Mouse (Mus musculus): ENCODE measurements around the gene Olfr618.
"Not testable (repeated sequence)": the region's sequence is repeated elsewhere in the genome, so short reads cannot be mapped to it uniquely, and the experiment has no call there.

The Olfr618 gene

DNA sequence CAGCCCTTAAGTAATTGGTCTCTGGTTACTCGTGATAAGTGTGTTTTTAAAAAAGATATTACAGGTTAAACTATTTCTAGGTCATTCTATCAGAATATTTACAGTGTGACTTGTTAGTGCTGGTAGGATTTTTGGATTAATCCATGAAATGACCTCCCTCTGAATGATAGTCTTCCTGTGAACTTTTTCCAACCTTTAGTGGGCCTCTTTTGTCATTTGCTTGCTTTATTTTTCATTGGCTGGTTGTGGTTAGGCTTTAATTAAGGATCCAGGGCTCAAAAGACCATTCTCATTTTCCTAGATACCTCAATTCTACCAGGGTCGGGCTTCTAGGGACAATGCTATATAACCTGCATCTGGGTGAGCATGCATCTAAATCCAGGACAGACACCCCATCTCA lies at the start of gene Olfr618:
Gene Olfr618, plus strand, starts transcription at position 301 of the 400 bp plus-strand sequence.
- DNase-seq (ENCODE audit: low spot score) = no peak

- DNase-seq (ENCODE audit: low spot score) = not testable (repeated sequence)
Measured at GRCm38 (mm10) chr7:103542617-103543016, 47.3 kb upstream of the Olfr618 start, which contains the start of gene Olfr612. Gene Olfr612 (minus strand): TSS chr7:103542717.

GRCm38 (mm10) chr7:103547774-103548173 lies 42.1 kb upstream of the Olfr618 start, which contains the start of gene Olfr613:
Gene Olfr613 (plus strand): TSS chr7:103548074.
- no peak for DNase-seq (ENCODE audit: low spot score)

- DNase-seq (ENCODE audit: low spot score) = no peak
Measured at GRCm38 (mm10) chr7:103555779-103556178, 34.1 kb upstream of the Olfr618 start, which contains the start of gene Olfr615. Gene Olfr615 (plus strand): TSS chr7:103556079.

- no peak for DNase-seq (ENCODE audit: low spot score)
Measured at GRCm38 (mm10) chr7:103569043-103569442, 20.9 kb upstream of the Olfr618 start, which contains the start of gene Olfr616. Gene Olfr616 (minus strand): TSS chr7:103569143.

DNA sequence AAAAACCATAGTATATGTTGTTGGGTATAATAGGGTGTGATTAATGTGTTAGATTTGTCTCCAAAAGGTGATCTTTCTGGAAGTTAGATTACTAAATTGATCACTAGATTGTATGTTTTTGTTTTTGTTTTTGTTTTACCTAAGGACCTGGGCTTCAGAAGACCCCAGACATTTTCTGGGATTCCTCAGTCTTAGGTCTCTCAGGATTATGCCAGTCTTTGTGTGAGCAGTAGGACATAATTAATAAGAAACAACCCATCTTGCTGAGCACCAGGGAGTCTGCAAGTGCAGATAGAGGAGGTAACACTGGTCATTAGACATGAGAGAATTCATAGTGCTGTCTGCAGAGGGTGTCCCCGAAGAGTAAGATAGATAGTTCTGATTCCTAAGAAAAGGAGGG lies 17.1 kb upstream of the Olfr618 start, which contains the start of gene Olfr617:
Gene Olfr617, plus strand, starts transcription at position 301 of the 400 bp plus-strand sequence.
- DNase-seq (ENCODE audit: low spot score) = no peak

GRCm38 (mm10) chr7:103600275-103600674 lies 10.4 kb downstream of the Olfr618 start, which contains the start of gene Olfr619:
Gene Olfr619 (plus strand): TSS chr7:103600575.
- no peak for DNase-seq (ENCODE audit: low spot score)

GRCm38 (mm10) chr7:103607425-103607824 lies 17.5 kb downstream of the Olfr618 start:
- no peak for DNase-seq (ENCODE audit: low spot score)

DNA sequence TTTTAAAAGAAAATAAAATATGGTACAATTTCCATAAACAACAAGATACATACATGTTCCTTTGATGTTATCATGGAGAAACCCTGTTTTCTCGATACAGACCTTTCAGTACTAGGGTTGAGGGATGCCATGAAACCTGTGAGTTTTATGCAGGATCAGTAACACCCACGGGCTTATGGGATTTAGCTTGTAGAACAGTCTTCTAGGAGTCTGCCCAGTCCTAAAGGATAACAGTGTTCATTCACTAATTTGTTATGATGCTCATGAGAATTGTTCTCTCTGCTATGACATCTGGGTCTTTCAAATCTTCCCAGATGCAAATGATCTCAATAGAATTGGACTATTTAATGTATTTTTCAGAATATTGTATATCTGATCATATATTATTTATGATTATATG lies 22.5 kb downstream of the Olfr618 start, which contains the start of gene Olfr620:
Gene Olfr620, minus strand, starts transcription at position 101 of the 400 bp plus-strand sequence.
- no peak for DNase-seq (ENCODE audit: low spot score)

DNA sequence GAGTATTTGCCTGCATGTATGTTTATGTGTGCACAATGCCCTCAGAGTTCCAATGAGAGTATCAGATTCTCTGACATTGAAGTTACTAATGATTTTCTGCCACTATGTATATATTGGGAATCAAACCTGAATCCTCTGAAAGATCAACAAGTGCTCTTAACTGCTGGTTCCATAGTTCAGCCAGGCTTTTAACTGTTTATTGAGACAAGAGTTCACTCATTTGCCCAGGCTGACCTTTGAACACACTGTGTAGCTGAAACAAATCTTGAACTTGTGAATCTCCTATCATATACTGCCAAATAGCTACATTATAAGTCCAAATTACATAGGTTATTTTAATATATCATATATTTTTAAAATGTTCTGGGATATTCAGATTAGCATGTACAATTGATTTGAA lies 46.9 kb downstream of the Olfr618 start:
- no peak for DNase-seq (ENCODE audit: low spot score)

GRCm38 (mm10) chr7:103642602-103643001 lies 52.7 kb downstream of the Olfr618 start, which contains the start of gene Olfr622:
Gene Olfr622 (minus strand): TSS chr7:103642702.
- DNase-seq (ENCODE audit: low spot score) = no peak

DNA sequence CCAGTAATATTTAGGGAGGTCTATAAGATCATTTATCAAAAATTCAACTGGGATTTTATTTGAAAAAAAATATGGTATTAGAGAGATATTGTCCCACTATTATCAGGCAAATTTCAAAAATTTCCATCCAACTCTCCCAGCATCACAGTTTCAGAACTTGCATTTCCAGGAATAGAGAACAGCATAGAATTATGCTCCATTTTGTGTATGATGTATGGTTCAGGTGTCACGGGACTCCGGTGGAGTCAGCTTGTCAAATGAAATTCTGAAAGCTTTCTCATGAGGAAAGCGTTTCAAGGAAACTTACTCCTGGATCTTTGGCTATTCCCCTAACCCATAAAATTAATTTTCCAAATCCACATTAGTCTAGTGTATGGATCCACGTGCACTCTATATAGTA lies 54.2 kb downstream of the Olfr618 start:
- no peak for DNase-seq (ENCODE audit: low spot score)

Measured in ovary, postnatal 14 days (tissue).